Mouse (Mus musculus): ENCODE measurements around the gene Slc16a12. TPM values are rescaled to one million over a fixed set of nuclear protein-coding genes. Genes with fewer than 3 reads are reported as not detected.

Gene Slc16a12
- total and polyA plus RNA-seq, 2 experiments from 2014 or later: 2.0 to 2.7 TPM

- H3K27me3 ChIP-seq (ENCODE audit: insufficient read depth, low read length): no peaks in the 10 kb centered on the region
- no peak overlapping the region for H3K4me2 ChIP-seq (ENCODE audit: low read depth, low read length, poor library complexity, severe bottlenecking)
- no peak for DNase-seq (ENCODE audit: low spot score)
- no peaks in the 10 kb centered on the region for H3K36me3 ChIP-seq (ENCODE audit: insufficient read depth, low read length)
- no peaks in the 10 kb centered on the region for H3K4me1 ChIP-seq (ENCODE audit: insufficient read depth, low read length)
- TF ChIP-seq CTCF (IDR thresholded peaks at IDR 0.05): no peak
- WGBS: 88% methylated on average over 4 of the region's 4 CpGs
- no peak for ATAC-seq (ENCODE audit: low FRiP score)
- no peaks in the 10 kb centered on the region for H3K9me3 ChIP-seq (ENCODE audit: low read length)
- no peak overlapping the region for H3K4me3 ChIP-seq (ENCODE audit: low read depth, low read length)
- H3K9ac ChIP-seq (replicated peaks; ENCODE audit: low read length, poor library complexity, severe bottlenecking): no peak overlapping the region
- H3K27ac ChIP-seq (ENCODE audit: low read depth, low read length): no peak overlapping the region
Measured at GRCm38 (mm10) chr19:34735900-34736299, 11.2 kb downstream of the Slc16a12 start.

GRCm38 (mm10) chr19:34733020-34733419 is 14.1 kb downstream of the Slc16a12 start:
- ATAC-seq (ENCODE audit: low FRiP score): no peak
- H3K27ac ChIP-seq (ENCODE audit: low read depth, low read length): no peak overlapping the region
- WGBS: 76% methylated on average over 3 of the region's 3 CpGs
- no peak for TF ChIP-seq CTCF (IDR thresholded peaks at IDR 0.05)
- no peak overlapping the region for H3K4me2 ChIP-seq (ENCODE audit: low read depth, low read length, poor library complexity, severe bottlenecking)
- peak; percentile 10 for DNase-seq (ENCODE audit: low spot score)
- H3K9me3 ChIP-seq (ENCODE audit: low read length): no peaks in the 10 kb centered on the region
- no peaks in the 10 kb centered on the region for H3K36me3 ChIP-seq (ENCODE audit: insufficient read depth, low read length)
- no peaks in the 10 kb centered on the region for H3K27me3 ChIP-seq (ENCODE audit: insufficient read depth, low read length)
- no peak overlapping the region for H3K9ac ChIP-seq (replicated peaks; ENCODE audit: low read length, poor library complexity, severe bottlenecking)
- no peak overlapping the region for H3K4me3 ChIP-seq (ENCODE audit: low read depth, low read length)
- no peaks in the 10 kb centered on the region for H3K4me1 ChIP-seq (ENCODE audit: insufficient read depth, low read length)

GRCm38 (mm10) chr19:34731356-34731755 is 15.7 kb downstream of the Slc16a12 start:
- WGBS: 81% methylated on average over 5 of the region's 5 CpGs
- no peaks in the 10 kb centered on the region for H3K27me3 ChIP-seq (ENCODE audit: insufficient read depth, low read length)
- no peak overlapping the region for H3K27ac ChIP-seq (ENCODE audit: low read depth, low read length)
- no peak for TF ChIP-seq CTCF (IDR thresholded peaks at IDR 0.05)
- H3K9ac ChIP-seq (replicated peaks; ENCODE audit: low read length, poor library complexity, severe bottlenecking): no peak overlapping the region
- H3K4me2 ChIP-seq (ENCODE audit: low read depth, low read length, poor library complexity, severe bottlenecking): no peak overlapping the region
- H3K4me1 ChIP-seq (ENCODE audit: insufficient read depth, low read length): no peaks in the 10 kb centered on the region
- no peak overlapping the region for H3K4me3 ChIP-seq (ENCODE audit: low read depth, low read length)
- ATAC-seq (ENCODE audit: low FRiP score) (no peak), DNase-seq (ENCODE audit: low spot score) (no peak)
- H3K36me3 ChIP-seq (ENCODE audit: insufficient read depth, low read length): no peaks in the 10 kb centered on the region
- H3K9me3 ChIP-seq (ENCODE audit: low read length): no peaks in the 10 kb centered on the region

GRCm38 (mm10) chr19:34730584-34730983 is 16.5 kb downstream of the Slc16a12 start:
- Histone ChIP-seq H3K4me3 (ENCODE audit: low read depth, low read length) (no peak overlapping the region), H3K36me3 (ENCODE audit: insufficient read depth, low read length) (no peaks in the 10 kb centered on the region), H3K9me3 (ENCODE audit: low read length) (no peaks in the 10 kb centered on the region), H3K27ac (ENCODE audit: low read depth, low read length) (no peak overlapping the region), H3K27me3 (ENCODE audit: insufficient read depth, low read length) (no peaks in the 10 kb centered on the region), H3K9ac (replicated peaks; ENCODE audit: low read length, poor library complexity, severe bottlenecking) (no peak overlapping the region), H3K4me1 (ENCODE audit: insufficient read depth, low read length) (no peaks in the 10 kb centered on the region), H3K4me2 (ENCODE audit: low read depth, low read length, poor library complexity, severe bottlenecking) (no peak overlapping the region)
- DNase-seq (ENCODE audit: low spot score) (no peak), ATAC-seq (ENCODE audit: low FRiP score) (no peak)
- TF ChIP-seq CTCF (IDR thresholded peaks at IDR 0.05): no peak
- 91% methylated on average over 4 of the region's 4 CpGs for WGBS

GRCm38 (mm10) chr19:34729505-34729904 is 17.6 kb downstream of the Slc16a12 start:
- H3K36me3 ChIP-seq (ENCODE audit: insufficient read depth, low read length): no peaks in the 10 kb centered on the region
- no peaks in the 10 kb centered on the region for H3K4me1 ChIP-seq (ENCODE audit: insufficient read depth, low read length)
- H3K9ac ChIP-seq (replicated peaks; ENCODE audit: low read length, poor library complexity, severe bottlenecking): no peak overlapping the region
- ATAC-seq (ENCODE audit: low FRiP score): no peak
- H3K27me3 ChIP-seq (ENCODE audit: insufficient read depth, low read length): no peaks in the 10 kb centered on the region
- DNase-seq (ENCODE audit: low spot score): no peak
- no peak overlapping the region for H3K4me2 ChIP-seq (ENCODE audit: low read depth, low read length, poor library complexity, severe bottlenecking)
- WGBS: 77% methylated on average over 3 of the region's 3 CpGs
- no peaks in the 10 kb centered on the region for H3K9me3 ChIP-seq (ENCODE audit: low read length)
- no peak overlapping the region for H3K4me3 ChIP-seq (ENCODE audit: low read depth, low read length)
- no peak for TF ChIP-seq CTCF (IDR thresholded peaks at IDR 0.05)
- no peak overlapping the region for H3K27ac ChIP-seq (ENCODE audit: low read depth, low read length)

GRCm38 (mm10) chr19:34726254-34726962 is 20.7 kb downstream of the Slc16a12 start:
- Histone ChIP-seq H3K4me3 (ENCODE audit: low read depth, low read length) (no peak overlapping the region), H3K27me3 (ENCODE audit: insufficient read depth, low read length) (no peaks in the 10 kb centered on the region), H3K4me1 (ENCODE audit: insufficient read depth, low read length) (no peaks in the 10 kb centered on the region), H3K4me2 (ENCODE audit: low read depth, low read length, poor library complexity, severe bottlenecking) (no peak overlapping the region), H3K9me3 (ENCODE audit: low read length) (no peaks in the 10 kb centered on the region), H3K36me3 (ENCODE audit: insufficient read depth, low read length) (no peaks in the 10 kb centered on the region), H3K9ac (replicated peaks; ENCODE audit: low read length, poor library complexity, severe bottlenecking) (no peak overlapping the region), H3K27ac (ENCODE audit: low read depth, low read length) (no peak overlapping the region)
- TF ChIP-seq CTCF (IDR thresholded peaks at IDR 0.05): no peak
- DNase-seq (ENCODE audit: low spot score): no peak
- ATAC-seq (ENCODE audit: low FRiP score): no peak
- 72% methylated on average over 1 of the region's 1 CpGs for WGBS

All from midbrain, postnatal 0 days (tissue).